ENCODE assay signal across 27 mouse cellular contexts in genomic region chr12:65494388-65495030, GRCm38 (mm10).
"Had no signal": no experiment of that assay in that cellular context is flagged by ENCODE, and none has a peak within 500 bp of the region (broad histone marks: within the 10 kb centered on the region; RNA-seq: fewer than 3 reads in every experiment).

No protein-coding gene starts in this region.

- H3K27ac ChIP-seq: limb, embryonic 10.5 days; limb, embryonic 12.5 days; limb, embryonic 13.5 days; limb, embryonic 15.5 days; liver, embryonic 12.5 days; liver, embryonic 13.5 days; liver, embryonic 14.5 days; liver, embryonic 15.5 days; lung, embryonic 15.5 days; macrophage; midbrain, embryonic 10.5 days; midbrain, embryonic 12.5 days; midbrain, embryonic 13.5 days; midbrain, embryonic 15.5 days had no signal

- H3K4me3 ChIP-seq: limb, embryonic 10.5 days; limb, embryonic 12.5 days; limb, embryonic 13.5 days; limb, embryonic 15.5 days; liver, embryonic 12.5 days; liver, embryonic 13.5 days; liver, embryonic 15.5 days; lung, embryonic 15.5 days; megakaryocyte, embryonic 14.5 days; midbrain, embryonic 10.5 days; midbrain, embryonic 12.5 days; midbrain, embryonic 13.5 days; midbrain, embryonic 15.5 days; myocyte had no signal

- H3K36me3 ChIP-seq: limb, embryonic 10.5 days; limb, embryonic 12.5 days; limb, embryonic 13.5 days; limb, embryonic 15.5 days; liver, embryonic 12.5 days; liver, embryonic 13.5 days; liver, embryonic 15.5 days; lung, embryonic 15.5 days; midbrain, embryonic 10.5 days; midbrain, embryonic 12.5 days; midbrain, embryonic 13.5 days; midbrain, embryonic 15.5 days had no signal

- H3K27me3 ChIP-seq: limb, embryonic 12.5 days; limb, embryonic 13.5 days; limb, embryonic 15.5 days; liver, embryonic 12.5 days; liver, embryonic 13.5 days; liver, embryonic 15.5 days; lung, embryonic 15.5 days; megakaryocyte, embryonic 14.5 days; midbrain, embryonic 12.5 days; midbrain, embryonic 13.5 days; midbrain, embryonic 15.5 days had no signal

- H3K4me1 ChIP-seq: limb, embryonic 10.5 days; limb, embryonic 12.5 days; limb, embryonic 13.5 days; limb, embryonic 15.5 days; liver, embryonic 12.5 days; liver, embryonic 13.5 days; liver, embryonic 15.5 days; lung, embryonic 15.5 days; megakaryocyte, embryonic 14.5 days; midbrain, embryonic 10.5 days; midbrain, embryonic 12.5 days; midbrain, embryonic 15.5 days had no signal

- H3K9ac ChIP-seq: limb, embryonic 12.5 days; limb, embryonic 13.5 days; limb, embryonic 15.5 days; liver, embryonic 12.5 days; liver, embryonic 13.5 days; liver, embryonic 14.5 days; liver, embryonic 15.5 days; liver, postnatal 0 days; lung, embryonic 14.5 days; lung, embryonic 15.5 days; midbrain, embryonic 12.5 days; midbrain, embryonic 13.5 days; midbrain, embryonic 15.5 days had no signal

- H3K9me3 ChIP-seq: limb, embryonic 10.5 days; limb, embryonic 15.5 days; liver, embryonic 13.5 days; liver, embryonic 15.5 days; lung, embryonic 15.5 days; midbrain, embryonic 15.5 days had no signal

- DNase-seq: left cerebral cortex, postnatal 4 days; liver; liver, embryonic 13.5 days; liver, postnatal 0 days; lung, adult 18-20 months; lung, adult 2 months; lung, embryonic 14.5 days; lung, postnatal 10 days; lung, postnatal 14 days; lung, postnatal 36 days; lung, postnatal 4 days; midbrain, embryonic 14.5 days had no signal
